Mouse (Mus musculus) kidney, adult 11 months (tissue): ENCODE data around the gene Xirp1.
A peak's percentile ranks its signal among the peaks of the same experiment; 100 is the strongest.

Source experiments
- DNase-seq: peaks from one replicate; pipeline ENCODE4 v3.0.0; 2022

Gene Xirp1

GRCm38 (mm10) chr9:120023086-120023811 lies at the start of gene Xirp1:
TSS of gene Xirp1 (minus strand) at chr9:120023598.
- DNase-seq: no peak

GRCm38 (mm10) chr9:120073169-120073568 lies 49.8 kb upstream of the Xirp1 start:
- DNase-seq: peak; percentile 72

GRCm38 (mm10) chr9:120071251-120071650 lies 47.9 kb upstream of the Xirp1 start:
- DNase-seq: no peak

GRCm38 (mm10) chr9:120069779-120070178 lies 46.4 kb upstream of the Xirp1 start, which contains the start of gene Cx3cr1:
TSS of gene Cx3cr1 (minus strand) at chr9:120069879.
- no peak for DNase-seq

GRCm38 (mm10) chr9:120068047-120068446 lies 44.6 kb upstream of the Xirp1 start:
- DNase-seq: no peak

GRCm38 (mm10) chr9:120067609-120068008 lies 44.2 kb upstream of the Xirp1 start:
- no peak for DNase-seq

GRCm38 (mm10) chr9:120064317-120064716 lies 40.9 kb upstream of the Xirp1 start:
- no peak for DNase-seq

GRCm38 (mm10) chr9:120058730-120059129 lies 35.3 kb upstream of the Xirp1 start:
- DNase-seq: no peak

GRCm38 (mm10) chr9:120056201-120056600 lies 32.8 kb upstream of the Xirp1 start:
- no peak for DNase-seq

GRCm38 (mm10) chr9:120054545-120055277 lies 31.3 kb upstream of the Xirp1 start:
- no peak for DNase-seq

- no peak for DNase-seq
Measured at GRCm38 (mm10) chr9:120049407-120049806, 26.0 kb upstream of the Xirp1 start.

GRCm38 (mm10) chr9:120048495-120048894 lies 25.1 kb upstream of the Xirp1 start:
- DNase-seq: no peak

- DNase-seq: no peak
Measured at GRCm38 (mm10) chr9:120043115-120043514, 19.7 kb upstream of the Xirp1 start.

GRCm38 (mm10) chr9:120037414-120037813 lies 14.0 kb upstream of the Xirp1 start:
- no peak for DNase-seq

GRCm38 (mm10) chr9:120034375-120034774 lies 11.0 kb upstream of the Xirp1 start:
- DNase-seq: no peak

GRCm38 (mm10) chr9:120032710-120033109 lies 9.3 kb upstream of the Xirp1 start:
- no peak for DNase-seq

- no peak for DNase-seq
Measured at GRCm38 (mm10) chr9:120030421-120030820, 7.0 kb upstream of the Xirp1 start.

GRCm38 (mm10) chr9:120029880-120030279 lies 6.5 kb upstream of the Xirp1 start:
- DNase-seq: no peak

GRCm38 (mm10) chr9:120027401-120028151 lies 4.2 kb upstream of the Xirp1 start:
- DNase-seq: no peak

- DNase-seq: no peak
Measured at GRCm38 (mm10) chr9:120024625-120025024, 1.2 kb upstream of the Xirp1 start.

- no peak for DNase-seq
Measured at GRCm38 (mm10) chr9:120024171-120024570, 773 bp upstream of the Xirp1 start.

- no peak for DNase-seq
Measured at GRCm38 (mm10) chr9:120021164-120021563, 2.2 kb downstream of the Xirp1 start.

- DNase-seq: peak; percentile 63
Measured at GRCm38 (mm10) chr9:120020285-120020890, 3.0 kb downstream of the Xirp1 start.
